Mouse (Mus musculus): ENCODE measurements around the gene Foxp1. TPM values are rescaled to one million over a fixed set of nuclear protein-coding genes. Genes with fewer than 3 reads are reported as not detected.

Foxp1 gene
- polyA plus RNA-seq, 1 experiment from 2014 or later: 18.9 TPM

GRCm38 (mm10) chr6:99193697-99194096 is 328.8 kb downstream of the Foxp1 start:
- ATAC-seq (no peak), DNase-seq (no peak)
- 29% methylated on average over 8 of the region's 8 CpGs for WGBS (ENCODE audit: insufficient replicate concordance)
- Histone ChIP-seq H3K4me1 (ENCODE audit: insufficient read depth) (peaks cover 8% of the 10 kb centered on the region; the same call in 1 of the 2 replicates), H3K9ac (replicated peaks) (no peak overlapping the region), H3K4me3 (ENCODE audit: low read depth, low read length) (no peak overlapping the region), H3K27me3 (ENCODE audit: insufficient read depth, low read length) (no peaks in the 10 kb centered on the region), H3K36me3 (replicated peaks; ENCODE audit: insufficient read depth, low read length) (no peaks in the 10 kb centered on the region), H3K27ac (ENCODE audit: low read depth) (no peak overlapping the region), H3K9me3 (ENCODE audit: low read length) (no peaks in the 10 kb centered on the region), H3K4me2 (ENCODE audit: low read depth, low read length) (no peak overlapping the region)
- TF ChIP-seq EP300 (IDR thresholded peaks at IDR 0.05; ENCODE audit: low read depth) (no peak), CTCF (IDR thresholded peaks at IDR 0.05; ENCODE audit: low read depth) (no peak)

GRCm38 (mm10) chr6:99191636-99192137 is 330.8 kb downstream of the Foxp1 start:
- Histone ChIP-seq H3K9me3 (ENCODE audit: low read length) (no peaks in the 10 kb centered on the region), H3K4me3 (ENCODE audit: low read depth, low read length) (no peak overlapping the region), H3K27ac (ENCODE audit: low read depth) (no peak overlapping the region), H3K36me3 (replicated peaks; ENCODE audit: insufficient read depth, low read length) (no peaks in the 10 kb centered on the region), H3K27me3 (ENCODE audit: insufficient read depth, low read length) (no peaks in the 10 kb centered on the region), H3K9ac (replicated peaks) (no peak overlapping the region), H3K4me1 (ENCODE audit: insufficient read depth) (peaks cover 16% of the 10 kb centered on the region), H3K4me2 (ENCODE audit: low read depth, low read length) (peak overlapping the region; percentile 29; the same call in 1 of the 2 replicates)
- WGBS (ENCODE audit: insufficient replicate concordance): 56% methylated on average over 8 of the region's 8 CpGs
- TF ChIP-seq EP300 (IDR thresholded peaks at IDR 0.05; ENCODE audit: low read depth) (no peak), CTCF (IDR thresholded peaks at IDR 0.05; ENCODE audit: low read depth) (peak; percentile 37)
- DNase-seq: no peak
- ATAC-seq: no peak

GRCm38 (mm10) chr6:99191041-99191635 is 331.4 kb downstream of the Foxp1 start:
- Histone ChIP-seq H3K4me1 (ENCODE audit: insufficient read depth) (peaks cover 20% of the 10 kb centered on the region), H3K27me3 (ENCODE audit: insufficient read depth, low read length) (no peaks in the 10 kb centered on the region), H3K27ac (ENCODE audit: low read depth) (no peak overlapping the region), H3K4me3 (ENCODE audit: low read depth, low read length) (no peak overlapping the region), H3K9me3 (ENCODE audit: low read length) (no peaks in the 10 kb centered on the region), H3K9ac (replicated peaks) (no peak overlapping the region), H3K4me2 (ENCODE audit: low read depth, low read length) (peak overlapping the region; percentile 29), H3K36me3 (replicated peaks; ENCODE audit: insufficient read depth, low read length) (no peaks in the 10 kb centered on the region)
- WGBS (ENCODE audit: insufficient replicate concordance): 45% methylated on average over 12 of the region's 12 CpGs
- ATAC-seq (no peak), DNase-seq (no peak)
- TF ChIP-seq EP300 (IDR thresholded peaks at IDR 0.05; ENCODE audit: low read depth) (no peak), CTCF (IDR thresholded peaks at IDR 0.05; ENCODE audit: low read depth) (no peak)

- 72% methylated on average over 8 of the region's 8 CpGs for WGBS (ENCODE audit: insufficient replicate concordance)
- Histone ChIP-seq H3K36me3 (replicated peaks; ENCODE audit: insufficient read depth, low read length) (no peaks in the 10 kb centered on the region), H3K4me2 (ENCODE audit: low read depth, low read length) (no peak overlapping the region), H3K9ac (replicated peaks) (no peak overlapping the region), H3K9me3 (ENCODE audit: low read length) (no peaks in the 10 kb centered on the region), H3K4me1 (ENCODE audit: insufficient read depth) (peaks cover 20% of the 10 kb centered on the region), H3K27me3 (ENCODE audit: insufficient read depth, low read length) (no peaks in the 10 kb centered on the region), H3K27ac (ENCODE audit: low read depth) (no peak overlapping the region), H3K4me3 (ENCODE audit: low read depth, low read length) (no peak overlapping the region)
- ATAC-seq (no peak), DNase-seq (no peak)
- no peak for TF ChIP-seq CTCF (IDR thresholded peaks at IDR 0.05; ENCODE audit: low read depth)
- TF ChIP-seq EP300 (IDR thresholded peaks at IDR 0.05; ENCODE audit: low read depth): no peak
These were observed 332.6 kb downstream of the Foxp1 start for GRCm38 (mm10) chr6:99189967-99190366.

GRCm38 (mm10) chr6:99188366-99189216 is 333.9 kb downstream of the Foxp1 start:
- no peak for ATAC-seq
- Histone ChIP-seq H3K4me3 (ENCODE audit: low read depth, low read length) (no peak overlapping the region), H3K36me3 (replicated peaks; ENCODE audit: insufficient read depth, low read length) (no peaks in the 10 kb centered on the region), H3K4me1 (ENCODE audit: insufficient read depth) (peaks cover 20% of the 10 kb centered on the region), H3K27ac (ENCODE audit: low read depth) (0 out of 2 replicates have a peak overlapping the region, but pooled peaks have one; percentile 8), H3K4me2 (ENCODE audit: low read depth, low read length) (no peak overlapping the region), H3K9me3 (ENCODE audit: low read length) (no peaks in the 10 kb centered on the region), H3K27me3 (ENCODE audit: insufficient read depth, low read length) (no peaks in the 10 kb centered on the region), H3K9ac (replicated peaks) (no peak overlapping the region)
- TF ChIP-seq EP300 (IDR thresholded peaks at IDR 0.05; ENCODE audit: low read depth) (0 out of 2 replicates have a peak, but pooled peaks have one; percentile 21), CTCF (IDR thresholded peaks at IDR 0.05; ENCODE audit: low read depth) (no peak)
- 33% methylated on average over 4 of the region's 4 CpGs for WGBS (ENCODE audit: insufficient replicate concordance)
- DNase-seq: no peak

- no peak for TF ChIP-seq EP300 (IDR thresholded peaks at IDR 0.05; ENCODE audit: low read depth)
- no peak for TF ChIP-seq CTCF (IDR thresholded peaks at IDR 0.05; ENCODE audit: low read depth)
- Histone ChIP-seq H3K27me3 (ENCODE audit: insufficient read depth, low read length) (no peaks in the 10 kb centered on the region), H3K4me3 (ENCODE audit: low read depth, low read length) (no peak overlapping the region), H3K27ac (ENCODE audit: low read depth) (0 out of 2 replicates have a peak overlapping the region, but pooled peaks have one; percentile 8), H3K4me2 (ENCODE audit: low read depth, low read length) (no peak overlapping the region), H3K4me1 (ENCODE audit: insufficient read depth) (peaks cover 20% of the 10 kb centered on the region), H3K9me3 (ENCODE audit: low read length) (no peaks in the 10 kb centered on the region), H3K36me3 (replicated peaks; ENCODE audit: insufficient read depth, low read length) (no peaks in the 10 kb centered on the region), H3K9ac (replicated peaks) (no peak overlapping the region)
- ATAC-seq: no peak
- 58% methylated on average over 3 of the region's 3 CpGs for WGBS (ENCODE audit: insufficient replicate concordance)
- no peak for DNase-seq
These were observed 334.6 kb downstream of the Foxp1 start for GRCm38 (mm10) chr6:99187914-99188313.
